Mouse (Mus musculus) bone marrow macrophage, adult 2 months (primary cell): ENCODE results near the gene Esrra.

ENCODE experiments used
- CTCF ChIP-seq: IDR thresholded peaks from 2 replicates; pipeline ENCODE4 v1.5.1; 2012; ENCODE audit warnings: low read depth, mild to moderate bottlenecking, low read length, moderate library complexity
- POLR2A ChIP-seq: IDR thresholded peaks from 2 replicates; pipeline ENCODE4 v1.6.1; 2012; ENCODE audit warnings: mild to moderate bottlenecking, low read depth, low read length, borderline replicate concordance

DNA sequence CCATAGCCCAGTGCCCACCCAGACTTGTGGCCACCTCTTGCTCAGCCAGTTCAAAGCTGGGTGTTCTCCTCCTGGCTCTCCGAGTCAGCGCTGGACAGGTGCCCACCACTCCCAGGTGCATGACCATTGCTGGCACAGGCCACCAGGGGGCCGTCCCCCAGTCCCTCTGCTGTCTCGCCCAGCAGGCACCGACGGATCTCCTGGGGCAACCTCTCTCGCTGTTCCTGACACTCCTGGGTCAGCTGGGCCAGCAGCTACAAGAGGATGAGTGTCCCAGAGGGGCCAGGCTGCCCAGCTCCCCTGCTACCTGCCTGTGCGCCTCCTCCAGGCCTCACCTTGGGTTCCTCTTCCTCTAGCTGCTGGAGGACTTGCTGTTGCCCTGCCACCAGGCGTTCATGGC, 32.4 kb upstream of the Esrra start:
- TF ChIP-seq CTCF (no peak), POLR2A (no peak)
